Mouse (Mus musculus) heart, postnatal 0 days (tissue): ENCODE measurements at regions not wholly inside any gene's neighbourhood (a gene's known extent, or its start where the extent isn't known, plus 50 kb on each side); places are given as distances from the start of the nearest gene placed in this dataset.
A peak's percentile ranks its signal among the peaks of the same experiment; 100 is the strongest.

Experiments
- ATAC-seq: fragments of 200-750 bp; cut with Nextera tagmentation; 2 replicates; pipeline ENCODE4 v1.8.0; 2017; ENCODE audit warnings: low read depth, moderate number of reproducible peaks, moderate library complexity; ENCODE audit not compliant: insufficient read depth
- DNase-seq: peaks from one replicate; pipeline ENCODE4 v3.0.0-alpha.2; 2016; ENCODE audit warnings: low spot score
- H3K27ac ChIP-seq: fragments of 300-500 bp; sonication (generic); 2 replicates; pipeline ENCODE4 v1.5.1; 2014; ENCODE audit warnings: low read depth, mild to moderate bottlenecking
- H3K27me3 ChIP-seq: fragments of 300-500 bp; sonication (generic); 2 replicates; pipeline ENCODE4 v1.6.1; 2014; ENCODE audit warnings: low read length, mixed read lengths; ENCODE audit not compliant: control insufficient read depth, insufficient read depth
- H3K36me3 ChIP-seq: fragments of 300-500 bp; sonication (generic); replicated peaks from 2 replicates; pipeline ENCODE4 v1.6.1; 2014; ENCODE audit warnings: low read length, mixed read lengths; ENCODE audit not compliant: control insufficient read depth, insufficient read depth
- H3K4me1 ChIP-seq: fragments of 300-500 bp; sonication (generic); 2 replicates; pipeline ENCODE4 v1.6.1; 2014; ENCODE audit warnings: antibody characterized with exemption; ENCODE audit not compliant: control insufficient read depth, insufficient read depth
- H3K4me2 ChIP-seq: fragments of 300-500 bp; sonication (generic); 2 replicates; pipeline ENCODE4 v1.6.1; 2014; ENCODE audit warnings: low read depth, mild to moderate bottlenecking, low read length, moderate library complexity
- H3K4me3 ChIP-seq: fragments of 300-500 bp; sonication (generic); 2 replicates; pipeline ENCODE4 v1.5.1; 2014; ENCODE audit warnings: low read depth, low read length
- H3K9ac ChIP-seq: fragments of 300-500 bp; sonication (generic); replicated peaks from 2 replicates; pipeline ENCODE4 v1.6.1; 2014; ENCODE audit warnings: low read depth, low read length, mixed read lengths
- H3K9me3 ChIP-seq: fragments of 300-500 bp; sonication (generic); replicated peaks from 2 replicates; pipeline ENCODE4 v1.6.1; 2016; ENCODE audit warnings: low read length; ENCODE audit not compliant: control insufficient read depth
- CTCF ChIP-seq: IDR thresholded peaks from 2 replicates; pipeline ENCODE4 v1.5.1; 2016; ENCODE audit warnings: antibody characterized with exemption, control low read depth, low read depth
- EP300 ChIP-seq: IDR thresholded peaks from 2 replicates; pipeline ENCODE4 v1.6.1; 2016; ENCODE audit warnings: antibody characterized with exemption, low read depth
- WGBS: fragments of 180-500 bp; shearing (Covaris S2); extraction: QIAGEN DNeasy Blood & Tissue Kit; methylation state at CpG from one replicate; pipeline ENCODE4 v1.1.7; 2014; 5-methylcytosine and 5-hydroxymethylcytosine counted together

GRCm38 (mm10) chr3:20792503-20792902 lies 425.5 kb upstream of the Agtr1b start:
- TF ChIP-seq CTCF (no peak), EP300 (no peak)
- ATAC-seq = no peak
- Histone ChIP-seq H3K27me3 (no peaks in the 10 kb centered on the region), H3K4me3 (no peak overlapping the region), H3K9me3 (no peaks in the 10 kb centered on the region), H3K36me3 (no peaks in the 10 kb centered on the region), H3K4me2 (no peak overlapping the region), H3K27ac (no peak overlapping the region), H3K4me1 (no peaks in the 10 kb centered on the region), H3K9ac (no peak overlapping the region)
- WGBS = 41% methylated on average over 1 of the region's 1 CpGs
- DNase-seq = peak; percentile 41

- no peak overlapping the region for H3K9ac ChIP-seq
- H3K9me3 ChIP-seq = no peaks in the 10 kb centered on the region
- H3K27ac ChIP-seq = no peak overlapping the region
- no peak for TF ChIP-seq CTCF
- no peak for TF ChIP-seq EP300
- no peak overlapping the region for H3K4me3 ChIP-seq
- no peaks in the 10 kb centered on the region for H3K4me1 ChIP-seq
- no peaks in the 10 kb centered on the region for H3K36me3 ChIP-seq
- no peak overlapping the region for H3K4me2 ChIP-seq
- no peak for DNase-seq
- no peak for ATAC-seq
- H3K27me3 ChIP-seq = no peaks in the 10 kb centered on the region
Observed at GRCm38 (mm10) chr3:20777883-20778282, 410.9 kb upstream of the Agtr1b start.

GRCm38 (mm10) chr3:20776964-20777304 lies 410.0 kb upstream of the Agtr1b start:
- Histone ChIP-seq H3K4me3 (no peak overlapping the region), H3K9me3 (no peaks in the 10 kb centered on the region), H3K27ac (no peak overlapping the region), H3K4me2 (no peak overlapping the region), H3K36me3 (no peaks in the 10 kb centered on the region), H3K9ac (no peak overlapping the region), H3K4me1 (no peaks in the 10 kb centered on the region), H3K27me3 (no peaks in the 10 kb centered on the region)
- TF ChIP-seq CTCF (no peak), EP300 (no peak)
- WGBS = 79% methylated on average over 2 of the region's 2 CpGs
- DNase-seq = no peak
- no peak for ATAC-seq

GRCm38 (mm10) chr3:20776128-20776963 lies 409.4 kb upstream of the Agtr1b start:
- no peak overlapping the region for H3K4me2 ChIP-seq
- TF ChIP-seq EP300 = no peak
- TF ChIP-seq CTCF = no peak
- ATAC-seq (no peak), DNase-seq (no peak)
- 84% methylated on average over 4 of the region's 4 CpGs for WGBS
- H3K36me3 ChIP-seq = no peaks in the 10 kb centered on the region
- no peak overlapping the region for H3K9ac ChIP-seq
- no peaks in the 10 kb centered on the region for H3K4me1 ChIP-seq
- no peak overlapping the region for H3K27ac ChIP-seq
- H3K4me3 ChIP-seq = no peak overlapping the region
- no peaks in the 10 kb centered on the region for H3K9me3 ChIP-seq
- no peaks in the 10 kb centered on the region for H3K27me3 ChIP-seq

GRCm38 (mm10) chr3:20734302-20734701 lies 367.3 kb upstream of the Agtr1b start:
- H3K27me3 ChIP-seq = no peaks in the 10 kb centered on the region
- H3K36me3 ChIP-seq = no peaks in the 10 kb centered on the region
- ATAC-seq (no peak), DNase-seq (no peak)
- no peak overlapping the region for H3K9ac ChIP-seq
- H3K4me2 ChIP-seq = no peak overlapping the region
- H3K4me1 ChIP-seq = no peaks in the 10 kb centered on the region
- H3K27ac ChIP-seq = no peak overlapping the region
- H3K9me3 ChIP-seq = no peaks in the 10 kb centered on the region
- TF ChIP-seq EP300 = no peak
- no peak for TF ChIP-seq CTCF
- WGBS = 25% methylated on average over 3 of the region's 3 CpGs
- H3K4me3 ChIP-seq = no peak overlapping the region

- TF ChIP-seq EP300 (no peak), CTCF (no peak)
- H3K36me3 ChIP-seq = no peaks in the 10 kb centered on the region
- ATAC-seq = no peak
- DNase-seq = no peak
- no peaks in the 10 kb centered on the region for H3K9me3 ChIP-seq
- H3K4me2 ChIP-seq = no peak overlapping the region
- H3K27ac ChIP-seq = no peak overlapping the region
- no peak overlapping the region for H3K4me3 ChIP-seq
- no peaks in the 10 kb centered on the region for H3K27me3 ChIP-seq
- H3K4me1 ChIP-seq = no peaks in the 10 kb centered on the region
- no peak overlapping the region for H3K9ac ChIP-seq
Observed at GRCm38 (mm10) chr3:20732005-20732404, 365.0 kb upstream of the Agtr1b start.
